Mouse (Mus musculus) forelimb bud, embryonic 11.5 days (tissue): ENCODE results near the gene Rcn3.
"Not testable (repeated sequence)": the region's sequence is repeated elsewhere in the genome, so short reads cannot be mapped to it uniquely, and the experiment has no call there.

Experiments
- DNase-seq: peaks from one replicate; pipeline ENCODE4 v3.0.0-alpha.2; 2012; ENCODE audit warnings: low read depth, low spot score

Gene Rcn3

DNA sequence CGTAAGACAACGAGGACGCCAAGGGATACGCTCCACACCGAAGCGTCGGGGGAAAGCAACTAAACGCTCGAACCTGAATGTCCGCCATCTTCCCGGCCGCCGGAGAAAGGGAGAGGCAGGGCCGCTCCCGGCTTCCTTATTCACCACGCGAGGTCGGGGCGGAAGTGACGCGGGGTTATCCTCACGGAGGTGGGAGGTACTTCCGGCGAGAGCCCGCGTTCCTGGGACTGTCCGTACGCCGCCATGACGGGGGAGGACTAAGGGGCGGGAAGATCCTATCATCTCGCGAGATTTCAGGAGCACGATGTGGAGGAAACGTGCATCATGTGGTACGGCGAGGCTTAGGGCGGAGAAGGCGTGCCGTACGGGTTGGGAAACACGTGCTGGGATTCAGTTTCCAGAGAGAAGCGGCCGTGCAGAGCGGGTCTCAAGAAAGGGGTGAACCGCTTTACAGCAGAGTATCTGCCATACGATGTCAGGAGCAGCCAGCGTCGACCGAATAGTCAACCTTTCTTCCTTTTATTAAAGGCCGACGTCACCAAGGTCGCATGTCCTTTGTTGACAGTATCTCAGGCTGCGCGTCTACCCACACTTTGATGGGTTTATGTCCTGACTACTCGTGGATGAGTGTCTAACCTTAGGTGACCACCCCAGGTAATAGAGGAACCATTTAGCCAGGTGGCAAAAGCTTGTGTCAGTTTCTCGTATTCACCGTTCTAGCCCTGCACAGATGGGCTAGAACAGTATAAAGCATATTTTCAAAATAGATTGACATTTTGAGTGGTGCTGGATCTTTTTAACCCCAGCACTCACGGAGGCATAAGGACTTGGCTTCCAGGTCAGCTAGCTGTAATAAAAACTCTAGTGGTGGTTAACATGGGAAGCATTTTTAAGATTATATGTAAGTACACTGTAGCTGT lies 32.5 kb upstream of the Rcn3 start, which contains the start of gene Rps11:
Gene Rps11 (minus strand): TSS at position 216 of the 920 bp plus-strand sequence.
- DNase-seq = peak; percentile 100

DNA sequence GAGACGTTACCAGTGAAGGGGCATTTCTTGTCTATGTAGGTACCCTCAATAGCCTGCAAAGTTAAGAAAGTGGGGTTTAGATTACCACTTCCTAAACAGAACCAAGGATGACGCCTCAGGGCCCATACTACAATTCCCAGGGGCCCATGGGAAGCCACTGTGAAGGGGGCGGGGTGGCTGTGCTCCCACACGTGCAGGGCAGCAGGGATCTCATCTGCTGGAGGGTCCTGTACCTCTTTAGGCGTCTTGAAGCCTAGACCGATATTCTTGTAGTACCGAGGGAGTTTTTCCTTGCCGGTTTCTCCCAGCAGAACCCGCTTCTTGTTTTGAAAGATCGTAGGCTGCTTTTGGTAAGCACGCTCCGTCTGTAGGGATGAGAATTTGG lies 31.2 kb upstream of the Rcn3 start:
- no peak for DNase-seq

DNA sequence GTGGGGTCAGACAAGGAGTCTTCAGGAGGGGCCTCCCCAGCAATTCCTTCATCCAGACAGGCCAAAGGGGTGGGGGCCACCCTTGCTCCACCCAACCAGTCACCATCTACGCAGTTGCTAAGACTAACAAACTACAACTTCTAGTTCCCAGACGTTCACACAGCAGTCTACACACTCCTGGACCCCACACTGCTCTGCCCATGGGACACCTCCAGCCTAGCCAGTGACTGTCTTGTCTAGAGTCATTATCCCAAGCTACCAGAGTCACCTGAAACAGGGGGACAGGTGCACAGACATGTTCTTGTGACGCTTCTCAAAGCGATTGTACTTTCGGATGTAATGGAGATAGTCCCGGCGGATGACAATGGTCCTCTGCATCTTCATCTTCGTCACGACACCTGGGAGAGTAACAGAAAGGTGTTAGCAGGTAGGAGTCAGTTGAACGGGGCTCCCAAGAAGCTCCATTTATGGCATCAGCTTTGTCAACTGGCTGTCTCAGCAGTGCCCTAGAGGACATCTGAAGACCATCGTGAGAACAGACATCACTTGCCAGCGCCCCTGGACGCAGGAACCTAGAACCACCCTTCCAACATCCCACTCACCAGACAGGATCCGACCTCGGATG lies 30.7 kb upstream of the Rcn3 start:
- no peak for DNase-seq

DNA sequence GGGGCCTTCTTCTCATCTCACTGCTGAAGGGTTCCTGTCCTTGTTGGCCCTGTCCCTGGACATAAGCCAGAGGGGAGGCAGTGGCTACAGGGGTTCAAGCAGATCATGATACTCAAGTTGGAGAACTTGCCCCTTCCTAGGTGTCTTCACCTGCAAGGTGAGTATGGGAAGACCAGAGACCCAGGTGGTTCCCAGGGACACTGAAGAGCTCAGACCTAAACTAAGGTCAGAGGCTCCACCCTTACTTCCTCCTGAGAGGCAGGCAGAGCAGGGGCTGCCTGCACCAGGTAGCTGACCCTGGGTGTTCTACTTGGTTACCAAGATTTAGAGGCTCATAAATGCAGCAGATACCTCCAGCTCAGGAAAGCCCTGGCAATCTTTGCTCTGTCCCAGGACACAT lies 29.9 kb upstream of the Rcn3 start:
- DNase-seq = no peak

DNA sequence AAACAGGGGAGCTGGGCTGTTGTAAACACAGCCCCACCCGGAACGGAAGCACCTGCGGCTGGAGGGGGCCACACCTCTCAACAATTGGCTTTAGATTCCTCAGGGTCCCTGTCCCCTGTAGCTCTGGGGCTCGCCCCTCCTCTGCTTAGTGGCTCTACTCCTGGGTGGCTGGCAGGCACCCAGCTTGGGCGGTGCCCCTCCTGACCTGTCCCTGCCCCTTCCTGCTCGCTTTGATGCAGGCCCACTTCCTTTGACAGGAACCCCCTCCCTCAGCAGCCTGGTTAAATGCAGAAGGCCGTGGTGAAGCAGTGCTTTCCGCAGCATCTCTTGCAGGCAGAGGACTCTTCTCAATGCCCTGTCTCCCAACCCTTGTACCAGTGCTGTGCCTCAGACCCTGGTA lies 29.4 kb upstream of the Rcn3 start:
- DNase-seq = no peak

DNA sequence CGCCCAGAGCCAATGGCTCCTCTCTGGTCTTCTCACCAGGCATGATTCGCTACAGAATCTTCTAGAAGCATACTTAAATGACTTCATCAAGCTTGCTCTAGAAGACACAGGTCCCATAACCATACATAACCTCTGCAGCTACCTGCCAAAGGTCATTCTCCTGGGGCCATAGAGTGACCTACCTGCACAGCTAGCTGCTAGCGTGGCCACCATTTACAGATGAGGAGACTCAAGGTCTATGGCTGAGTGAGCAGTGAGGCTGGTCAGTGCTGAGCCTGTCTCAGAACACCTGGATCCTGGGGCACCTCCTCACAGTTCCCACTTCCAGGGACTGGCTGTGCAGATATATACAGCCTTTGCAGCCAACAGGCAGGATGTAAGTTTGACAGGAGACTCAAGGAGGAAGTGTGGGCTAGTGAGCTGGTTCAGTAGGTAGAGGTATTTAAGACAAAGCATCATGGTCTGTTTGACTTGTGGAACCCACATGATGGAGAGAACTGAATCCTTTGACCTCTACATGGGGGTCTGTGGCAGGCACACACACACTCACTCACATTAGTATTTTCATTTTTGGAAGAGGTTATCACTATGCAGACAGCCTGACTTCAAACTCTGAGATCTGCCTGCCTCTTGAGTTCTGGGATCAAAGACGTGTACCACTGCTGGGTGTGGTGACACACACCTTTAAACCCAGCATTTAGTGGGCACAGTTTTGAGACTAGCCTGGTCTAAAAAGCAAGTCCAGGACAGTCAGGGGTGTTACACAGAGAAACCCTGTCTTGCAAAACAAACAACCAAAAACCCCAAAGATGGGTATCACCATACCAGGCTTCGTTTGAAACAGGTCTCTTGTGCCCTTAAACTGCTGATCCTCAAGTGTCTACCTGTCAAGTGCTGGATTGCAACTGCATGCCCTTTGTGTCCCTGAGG lies 28.0 kb upstream of the Rcn3 start:
- DNase-seq = no peak

DNA sequence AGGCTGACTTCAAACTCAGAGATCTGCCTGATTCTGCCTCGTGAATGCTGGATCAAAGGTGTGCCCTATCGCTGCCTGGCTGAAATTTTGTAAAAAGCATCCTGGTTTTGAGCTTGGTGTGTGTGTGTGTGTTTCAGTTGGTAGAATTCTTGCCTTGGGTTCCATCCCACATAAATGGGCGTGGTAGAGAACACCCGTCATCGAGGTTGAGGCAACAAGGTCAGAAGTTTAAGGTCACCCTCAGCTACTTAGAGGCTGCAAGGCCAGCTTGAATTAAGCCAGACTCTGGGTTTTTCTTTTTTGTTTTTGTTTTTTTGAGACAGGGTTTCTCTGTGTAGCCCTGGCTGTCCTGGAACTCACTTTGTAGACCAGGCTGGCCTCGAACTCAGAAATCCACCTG lies 26.3 kb upstream of the Rcn3 start:
- no peak for DNase-seq

DNA sequence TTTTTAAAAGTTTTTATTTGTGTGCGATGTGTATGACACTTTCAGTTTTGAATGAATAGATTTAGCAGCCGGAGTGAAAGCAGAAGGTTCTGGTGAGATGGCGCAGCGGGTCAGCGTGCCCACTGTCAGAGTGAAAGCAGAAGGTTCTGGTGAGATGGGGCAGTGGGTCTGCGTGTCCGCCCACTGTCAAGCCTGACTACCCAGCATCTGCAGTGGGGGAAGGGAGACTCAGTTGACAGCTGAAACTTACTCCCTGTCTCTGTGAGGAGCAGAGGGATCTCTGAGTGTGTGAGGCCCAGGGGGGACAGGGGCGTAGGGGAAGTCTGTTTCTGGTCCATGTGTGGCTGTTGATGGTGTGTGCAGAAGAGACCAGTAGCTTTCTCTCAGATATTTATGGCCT lies 25.5 kb upstream of the Rcn3 start:
- DNase-seq = no peak

DNA sequence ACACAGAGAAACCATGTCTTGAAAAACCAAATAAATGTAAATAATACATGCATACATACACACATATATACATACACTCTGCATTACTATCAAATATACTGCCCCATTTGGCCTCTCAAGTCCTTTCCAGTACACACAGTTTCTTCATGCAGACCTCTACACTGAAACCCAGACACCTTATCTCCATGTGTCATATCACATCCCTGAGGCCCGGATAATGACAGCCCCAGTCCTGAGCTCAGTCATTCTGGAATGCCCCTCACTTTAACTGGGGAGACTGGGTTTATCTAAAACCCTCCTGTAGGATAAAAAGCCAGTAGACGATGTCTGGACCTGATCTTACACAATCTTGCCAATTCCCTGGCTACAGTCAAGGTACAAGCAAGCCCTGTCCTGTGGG lies 21.5 kb upstream of the Rcn3 start:
- DNase-seq = no peak

DNA sequence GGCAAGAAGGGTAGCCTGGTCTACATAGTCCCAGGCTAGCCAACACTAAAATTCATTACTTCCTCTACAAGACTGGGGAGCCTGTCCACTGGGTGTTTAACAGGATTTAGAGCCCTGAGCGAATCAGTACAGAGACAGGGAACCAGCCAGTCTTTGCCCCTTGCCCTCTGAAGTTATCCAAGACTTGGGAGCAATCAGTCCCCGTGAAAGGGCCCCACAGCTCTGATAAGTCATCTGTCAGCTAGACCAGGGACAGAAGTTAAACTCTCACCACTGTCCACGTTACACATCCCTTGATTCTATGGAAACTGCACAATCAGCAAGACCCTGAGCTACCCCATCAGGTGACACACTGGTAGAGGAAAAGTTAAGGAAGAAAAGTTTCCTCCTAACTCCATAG lies 20.5 kb upstream of the Rcn3 start:
- DNase-seq = no peak

DNA sequence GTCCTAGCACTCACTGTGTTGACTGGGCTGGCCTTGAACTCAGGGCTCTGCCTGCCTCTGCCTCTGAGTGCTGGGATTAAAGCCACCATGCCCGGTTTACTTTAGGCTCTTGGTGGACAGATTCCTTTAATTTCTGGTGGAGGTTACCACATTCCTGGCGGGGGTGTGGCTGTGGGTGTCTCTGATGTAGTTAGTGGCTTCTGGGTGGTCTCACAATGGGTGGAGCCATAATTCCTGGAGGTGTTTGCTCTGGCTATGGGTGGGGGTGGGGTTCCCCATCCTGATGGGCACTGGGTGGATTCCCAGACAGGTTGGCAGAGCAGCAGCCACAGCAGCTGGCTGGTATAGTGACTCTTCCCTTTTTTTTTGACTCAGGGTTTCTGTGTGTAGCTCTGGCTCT lies 19.9 kb upstream of the Rcn3 start:
- no peak for DNase-seq

DNA sequence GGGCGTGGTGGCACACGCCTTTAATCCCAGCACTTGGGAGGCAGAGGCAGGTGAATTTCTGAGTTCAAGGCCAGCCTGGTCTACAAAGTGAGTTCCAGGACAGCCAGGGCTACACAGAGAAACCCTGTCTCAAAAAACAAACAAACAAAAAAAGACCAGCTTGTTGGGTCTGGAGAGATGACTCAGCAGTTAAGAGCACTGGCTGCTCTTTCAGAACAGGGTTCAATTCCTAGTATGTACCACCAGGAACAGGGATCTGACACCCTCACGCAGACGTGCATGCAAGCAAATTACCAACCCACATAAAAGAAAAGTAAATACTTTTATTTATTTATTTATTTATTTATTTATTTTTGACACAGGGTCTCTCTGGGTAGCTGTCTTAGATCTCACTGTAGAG lies 18.1 kb upstream of the Rcn3 start:
- not testable (repeated sequence) for DNase-seq

DNA sequence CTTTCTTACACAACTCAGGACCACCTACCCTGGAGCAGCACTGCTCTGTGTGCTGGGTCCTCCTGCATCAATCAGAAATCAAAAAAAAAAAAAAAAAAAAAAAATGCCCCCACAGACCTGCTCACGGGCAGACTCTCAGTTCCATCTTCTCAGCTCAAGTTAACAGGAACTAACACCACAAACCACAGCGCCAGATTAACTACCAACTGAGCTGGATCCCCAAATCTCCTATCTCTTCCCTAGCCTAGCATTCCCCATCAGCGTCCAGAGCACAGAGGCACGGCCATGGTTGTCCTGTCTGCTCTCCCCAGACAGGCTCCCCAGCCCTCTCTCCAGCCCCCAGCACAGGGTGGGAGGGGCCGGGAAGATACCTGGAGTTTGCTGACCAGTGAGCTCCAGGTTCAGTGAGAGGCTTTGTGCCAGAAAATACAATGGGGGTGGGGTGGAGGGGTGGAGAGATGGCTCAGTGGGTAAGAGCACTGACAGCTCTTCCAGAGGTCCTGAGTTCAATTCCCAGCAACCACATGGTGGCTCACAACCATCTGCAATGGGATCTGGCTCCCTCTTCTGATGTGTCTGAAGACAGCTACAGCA lies 15.1 kb upstream of the Rcn3 start:
- DNase-seq = no peak

DNA sequence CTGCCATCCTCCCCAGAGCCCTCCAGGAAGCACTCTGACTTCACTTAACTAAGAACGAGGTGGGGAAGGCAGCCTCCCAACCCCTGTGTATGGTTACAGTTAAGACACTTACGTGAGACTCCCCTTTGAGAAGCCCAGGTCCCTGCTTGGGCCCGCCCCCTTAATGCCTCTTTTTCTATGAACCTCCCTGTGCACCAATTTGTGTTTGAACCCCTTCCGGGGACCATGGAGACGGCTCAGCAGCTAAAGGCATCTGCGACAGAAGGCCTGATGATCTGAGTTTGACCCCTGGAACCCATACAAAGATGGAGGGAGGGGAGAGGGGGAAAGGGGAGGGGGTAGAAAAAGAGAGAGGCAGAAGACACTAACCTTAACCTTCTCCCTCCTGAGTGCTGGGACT lies 14.4 kb upstream of the Rcn3 start:
- no peak for DNase-seq

DNA sequence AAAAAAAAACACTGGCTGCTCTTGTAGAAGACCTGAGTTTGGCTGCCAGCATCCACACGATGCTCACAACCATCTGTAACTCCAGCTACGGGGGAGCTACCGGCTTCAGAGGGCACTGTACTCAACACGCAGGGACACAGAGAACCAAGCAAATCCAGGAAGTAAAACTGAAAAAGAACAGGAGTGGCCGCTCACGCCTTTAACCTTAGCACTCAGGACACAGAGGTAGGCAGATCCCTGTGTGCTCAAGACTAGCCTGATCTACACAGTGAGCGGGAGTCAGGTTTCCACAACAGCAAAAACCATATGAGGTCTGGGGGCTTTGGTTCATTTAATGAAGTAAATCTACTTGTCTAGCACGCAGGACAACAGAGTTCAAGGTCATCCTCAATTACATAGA lies 13.5 kb upstream of the Rcn3 start:
- DNase-seq = no peak

DNA sequence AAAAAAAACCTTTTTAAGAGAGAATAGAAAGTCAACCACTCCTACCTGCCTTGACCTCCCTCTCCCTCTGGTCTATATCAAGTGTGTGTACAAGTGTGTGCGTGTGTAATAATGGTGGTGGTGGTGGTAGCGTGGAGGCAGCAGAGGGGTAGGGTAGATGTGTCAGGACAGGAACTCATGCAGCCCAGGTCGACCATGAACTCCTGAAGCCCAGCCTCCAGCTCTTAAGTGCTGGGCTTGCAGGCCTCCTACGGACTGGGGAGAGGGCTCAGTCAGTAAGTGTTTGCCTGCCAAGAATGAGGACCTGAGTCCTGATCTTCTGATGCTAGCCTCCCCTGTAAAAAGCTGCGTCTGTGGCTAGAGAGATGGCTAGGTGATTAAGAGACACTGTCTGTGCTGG lies 12.9 kb upstream of the Rcn3 start:
- DNase-seq = no peak

DNA sequence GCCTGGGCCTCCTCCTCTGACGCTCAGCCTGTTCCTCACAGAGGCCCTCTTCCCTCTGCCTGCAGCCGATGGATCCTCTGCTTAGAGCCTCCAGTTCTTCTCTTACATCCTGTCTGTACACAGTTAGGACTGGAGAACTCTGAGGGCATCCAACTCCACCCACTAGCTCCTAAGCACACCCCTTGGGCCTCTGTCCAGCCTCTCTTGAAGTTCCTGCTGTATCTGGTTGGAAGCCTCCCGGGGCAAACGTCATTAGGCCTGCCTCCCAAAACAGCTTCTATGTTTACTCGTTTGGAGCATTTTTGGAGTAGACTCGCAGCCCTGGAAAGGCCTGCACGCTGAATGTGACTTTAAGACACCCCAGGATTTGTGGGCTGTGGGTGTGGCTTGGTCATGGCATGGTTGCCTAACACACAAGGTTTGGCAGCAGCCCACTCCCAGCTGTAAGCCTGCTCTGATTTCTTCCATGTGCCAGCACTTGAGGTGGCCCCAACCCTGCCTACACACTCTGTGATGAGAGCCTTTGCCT lies 11.7 kb upstream of the Rcn3 start, which contains the start of gene Fcgrt:
Gene Fcgrt (minus strand): TSS at position 200 of the 529 bp plus-strand sequence.
- DNase-seq = no peak

DNA sequence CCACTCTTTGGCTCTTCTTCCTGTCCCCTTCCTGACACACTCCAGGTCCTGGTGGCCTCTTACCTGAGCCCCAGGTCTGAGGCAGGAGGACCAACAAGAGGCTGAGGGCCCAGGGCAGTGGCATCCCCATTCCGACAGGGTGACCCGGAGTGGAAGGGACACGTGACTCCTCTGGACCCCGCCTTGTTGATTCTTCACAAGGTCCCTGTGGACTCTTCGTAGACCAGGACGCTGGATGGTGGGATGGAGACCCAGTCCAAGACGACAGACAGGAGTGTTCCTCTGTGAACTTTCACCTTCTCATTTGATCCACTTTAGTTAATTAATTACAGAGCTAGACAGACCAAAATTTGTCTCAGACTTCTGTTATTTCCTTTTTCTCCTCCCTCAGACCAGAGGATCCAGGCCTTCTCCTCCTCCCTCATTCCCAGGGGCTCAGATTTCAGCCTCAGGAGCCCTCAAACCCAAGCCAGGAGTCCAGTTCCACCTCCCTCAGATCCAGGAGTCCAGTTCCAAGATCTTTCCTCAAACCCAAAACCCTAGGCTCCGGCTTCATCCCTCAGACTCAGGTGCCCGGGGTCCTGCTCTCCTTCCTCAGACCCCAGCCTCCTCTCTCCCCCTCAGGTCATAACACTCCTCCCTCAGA lies 11.0 kb upstream of the Rcn3 start:
- DNase-seq = no peak

DNA sequence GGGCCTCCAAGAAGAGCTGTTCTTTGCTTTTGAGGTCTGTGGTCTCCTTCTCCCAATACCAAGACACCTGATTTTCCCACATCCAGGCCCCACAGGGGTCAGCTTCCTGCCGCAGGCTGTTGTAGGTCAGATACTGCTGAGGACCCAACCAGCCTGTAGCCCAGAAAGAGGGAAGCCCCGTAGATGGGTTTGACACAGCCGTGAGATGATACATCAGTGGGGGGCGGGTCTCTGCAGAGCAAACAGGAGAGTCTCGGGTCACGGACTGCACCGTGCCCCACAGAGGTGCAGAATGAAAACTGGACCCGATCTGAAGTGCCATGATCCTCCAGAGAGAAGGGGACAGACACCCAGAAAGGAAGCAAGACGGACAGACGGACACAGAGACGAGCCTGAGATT lies 10.4 kb upstream of the Rcn3 start:
- no peak for DNase-seq

DNA sequence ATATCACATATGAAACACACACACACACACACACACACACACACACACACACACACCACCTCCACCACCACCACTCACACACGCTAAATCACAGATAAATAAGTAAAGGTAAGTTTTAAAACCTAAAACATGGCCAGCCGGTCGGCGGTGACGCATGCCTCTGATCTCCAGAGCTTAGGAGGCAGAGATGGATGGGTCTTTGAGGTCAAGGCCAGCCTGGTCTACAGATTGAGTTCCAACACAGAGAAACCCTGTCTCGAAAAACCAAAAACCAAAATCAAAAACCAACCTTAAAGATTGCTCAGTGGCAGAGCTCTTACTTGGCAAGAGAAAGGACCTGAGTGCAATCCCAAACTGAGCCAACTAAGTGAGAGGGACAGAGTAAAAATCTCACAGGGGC lies 8.0 kb upstream of the Rcn3 start:
- no peak for DNase-seq
